Mouse (Mus musculus) hematopoietic stem cell, adult 5-6 weeks (primary cell): ENCODE measurements around the gene Blm. TPM values are rescaled to one million over a fixed set of nuclear protein-coding genes. Genes with fewer than 3 reads are reported as not detected.

Experiments used
- ATAC-seq, 2 experiments: fragments of 125-278 bp in 1 of 2; replicated peaks in 1 of 2; 2 replicates each; pipeline ENCODE4 v1.8.0; 2016 to 2017; ENCODE audit warnings: inconsistent platforms in 2 of 2, mild to moderate bottlenecking in 2 of 2, moderate number of reproducible peaks in 2 of 2, low read depth in 1 of 2, moderate TSS enrichment in 1 of 2; ENCODE audit not compliant: low FRiP score in 2 of 2, poor library complexity in 2 of 2, severe bottlenecking in 2 of 2, insufficient read depth in 1 of 2, low TSS enrichment in 1 of 2
- total RNA-seq: library from RNA; stranded (forward); fragments of 172-1452, 232-1000 nt; gene quantifications from 2 replicates; pipeline ENCODE4 v1.2.3, GENCODE M21; 2017

The Blm gene
- total RNA-seq: 37.0 and 37.3 TPM in 2 replicates

DNA sequence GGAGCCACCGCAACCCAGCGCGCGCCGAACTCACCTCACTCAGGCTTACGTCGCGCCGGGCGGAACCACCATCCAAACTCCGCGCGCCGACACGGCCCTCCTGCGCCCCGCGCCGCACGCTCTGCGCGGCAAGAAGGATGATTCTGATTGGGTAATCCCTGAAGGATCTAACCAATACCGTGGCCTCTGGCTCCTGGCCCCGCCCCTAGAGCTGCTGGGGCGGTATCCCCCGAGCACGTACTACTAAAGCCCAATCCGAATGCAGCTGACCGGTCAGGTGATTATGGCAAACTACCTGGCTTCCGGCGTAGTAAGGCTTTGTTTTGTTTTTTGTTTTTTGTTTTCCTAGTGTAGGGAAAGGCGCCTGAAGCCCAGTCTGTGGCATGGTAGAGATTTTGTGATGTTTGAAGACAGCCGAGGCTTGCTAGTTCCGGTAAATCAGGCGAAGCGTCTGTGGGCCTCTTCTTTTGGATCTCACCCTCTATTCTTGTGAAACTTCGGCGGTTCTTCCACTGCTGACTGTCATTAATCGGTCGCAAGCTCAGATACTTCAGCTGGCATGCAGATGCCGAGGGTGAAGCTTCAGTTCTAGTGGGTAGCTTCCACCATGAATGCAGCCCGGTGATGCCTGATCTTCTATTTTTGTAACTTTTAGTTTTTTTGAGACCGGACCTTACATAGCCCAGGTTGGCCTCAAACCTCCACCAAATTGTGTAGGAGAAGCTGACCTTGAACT, at the start of gene Blm:
Gene Blm (minus strand): TSS at position 111 of the 736 bp plus-strand sequence.
- ATAC-seq: peak; percentile 98

DNA sequence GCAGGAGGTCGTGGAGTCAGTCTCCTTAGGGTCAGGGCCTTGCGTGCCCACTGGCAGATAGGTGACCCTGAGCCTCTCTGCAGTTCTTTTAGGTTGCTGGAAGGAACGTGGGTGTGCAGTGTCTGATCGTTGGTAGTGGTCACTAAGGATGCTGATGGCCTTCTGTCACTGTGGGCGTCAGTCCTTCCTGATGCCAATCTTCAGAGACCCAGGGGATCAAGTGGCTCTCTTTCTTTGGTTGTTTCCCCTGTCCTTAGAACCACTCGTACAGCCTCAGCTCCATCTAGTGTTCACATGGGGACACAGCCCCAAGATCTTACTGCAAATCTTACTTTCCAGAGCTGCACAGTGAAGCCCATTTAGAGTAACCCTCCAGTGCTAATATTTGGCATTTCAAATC, 49.1 kb upstream of the Blm start:
- peak; percentile 71 to 83 for ATAC-seq

DNA sequence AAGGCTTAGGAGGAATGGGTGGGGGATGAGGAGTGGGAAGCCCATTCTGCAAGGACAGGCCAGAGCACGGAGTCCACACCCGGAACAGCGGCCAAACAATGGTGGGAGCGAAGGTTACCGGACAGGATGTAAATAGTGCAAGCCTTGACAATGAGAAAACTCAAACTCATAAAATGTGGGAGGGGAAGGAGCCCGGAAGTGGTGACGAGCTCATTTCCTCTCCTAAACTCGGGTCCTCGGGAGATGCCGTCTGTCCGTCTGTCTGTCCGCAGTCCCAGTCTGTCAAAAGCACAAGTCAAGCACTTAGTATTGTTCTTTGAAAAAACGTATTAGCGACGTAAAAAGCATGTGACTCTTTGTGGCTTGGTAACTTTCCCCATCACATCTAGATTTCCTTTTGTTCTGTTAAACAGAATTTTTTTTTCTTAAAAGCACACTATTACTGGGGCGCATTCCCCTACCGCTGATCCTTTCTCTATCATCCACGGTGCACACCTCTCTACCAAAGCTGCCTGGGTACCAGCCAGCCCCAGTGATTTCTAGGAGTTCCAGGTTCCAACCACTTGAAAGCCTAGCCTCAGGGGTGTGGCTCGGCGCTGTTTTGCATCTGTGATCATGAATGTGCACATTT, 48.0 kb upstream of the Blm start:
- ATAC-seq: peak in 1 of 2 experiments; percentile 24; a peak in 1 of 4 replicates

DNA sequence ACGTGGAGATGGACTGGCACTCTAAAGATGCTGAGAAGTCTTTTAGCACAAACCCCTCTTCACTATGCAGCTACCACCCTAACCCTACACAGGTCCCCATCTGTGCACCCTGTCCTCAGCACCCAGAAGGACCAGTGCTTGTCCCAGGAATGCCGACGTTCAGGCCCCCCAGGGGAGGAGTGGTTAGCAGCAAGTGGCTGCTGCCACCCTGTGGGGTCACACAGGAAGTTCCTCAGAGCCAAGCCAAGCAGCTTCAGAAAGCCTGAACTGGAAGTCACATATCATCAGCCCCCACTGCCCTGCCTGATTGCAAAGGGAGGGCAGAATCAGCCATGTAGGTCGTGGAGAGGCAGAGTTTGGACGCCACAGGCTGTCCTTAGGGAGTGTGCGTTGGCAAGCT, 45.4 kb upstream of the Blm start:
- ATAC-seq: peak in 1 of 2 experiments; percentile 38; a peak in 1 of 4 replicates

DNA sequence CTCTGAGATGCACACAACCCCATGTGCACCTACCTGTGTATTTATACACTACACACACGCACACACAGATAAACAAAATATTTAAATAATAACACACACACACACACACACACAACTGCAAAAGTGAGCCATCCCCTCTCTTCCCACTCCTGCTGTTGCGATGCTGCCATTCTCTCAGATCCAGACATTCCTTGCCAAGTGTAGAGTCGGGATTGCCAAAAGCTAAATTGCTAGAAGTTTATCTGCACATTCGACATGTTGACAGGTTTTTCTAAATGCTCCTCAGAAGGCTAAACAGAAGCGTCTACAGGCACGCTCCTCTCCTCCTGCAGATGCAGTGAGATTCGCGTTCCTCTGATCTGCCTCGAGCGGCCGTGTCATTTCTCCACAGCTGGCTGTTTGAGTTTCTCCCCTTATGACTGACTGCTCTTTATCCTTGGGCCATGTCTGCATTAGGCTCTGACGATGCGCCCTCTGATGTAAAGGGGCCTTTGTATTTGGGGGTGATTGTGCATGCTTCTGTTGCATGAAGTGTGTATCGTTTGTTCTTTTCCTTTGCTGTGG, 42.6 kb upstream of the Blm start:
- ATAC-seq: no peak

DNA sequence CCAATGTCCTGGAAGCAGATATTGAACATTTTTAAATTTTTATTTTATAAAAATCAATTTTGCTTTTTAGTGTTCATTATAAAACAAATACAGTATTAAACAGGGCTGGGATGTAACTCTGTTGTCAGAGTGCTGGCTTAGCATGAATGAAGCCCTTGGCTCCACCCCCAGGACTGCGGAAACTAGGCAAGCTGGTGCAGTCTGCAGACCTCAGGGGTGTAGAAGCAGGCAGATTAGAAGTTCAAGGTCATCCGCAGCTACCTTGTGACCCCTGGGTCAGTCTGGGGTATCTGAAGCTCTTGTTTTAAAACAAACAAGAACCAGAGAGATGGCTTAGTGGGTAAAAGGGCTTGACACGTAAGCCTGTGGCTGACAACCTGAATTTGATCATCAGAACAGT, 41.7 kb upstream of the Blm start:
- no peak for ATAC-seq

DNA sequence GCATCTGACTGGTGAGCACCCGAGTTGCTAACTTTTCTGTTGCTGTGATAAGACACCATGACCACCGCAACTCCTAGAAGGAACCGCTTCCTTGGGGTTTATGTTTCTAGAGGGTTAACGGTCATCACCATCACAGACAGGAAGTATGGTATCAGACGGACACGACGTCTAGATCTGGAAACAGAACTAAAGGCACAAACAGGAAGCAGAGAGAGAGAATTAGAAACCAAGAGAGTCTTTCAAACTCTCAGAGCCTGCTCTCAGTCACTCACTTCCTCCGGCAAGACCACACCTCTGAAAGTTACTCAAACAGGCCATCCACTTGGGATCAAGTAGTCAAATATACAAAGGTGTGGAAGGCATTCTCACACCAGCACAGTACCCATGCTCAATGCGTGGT, 40.8 kb upstream of the Blm start:
- peak; percentile 17 to 40; a peak in 3 of 4 replicates for ATAC-seq

DNA sequence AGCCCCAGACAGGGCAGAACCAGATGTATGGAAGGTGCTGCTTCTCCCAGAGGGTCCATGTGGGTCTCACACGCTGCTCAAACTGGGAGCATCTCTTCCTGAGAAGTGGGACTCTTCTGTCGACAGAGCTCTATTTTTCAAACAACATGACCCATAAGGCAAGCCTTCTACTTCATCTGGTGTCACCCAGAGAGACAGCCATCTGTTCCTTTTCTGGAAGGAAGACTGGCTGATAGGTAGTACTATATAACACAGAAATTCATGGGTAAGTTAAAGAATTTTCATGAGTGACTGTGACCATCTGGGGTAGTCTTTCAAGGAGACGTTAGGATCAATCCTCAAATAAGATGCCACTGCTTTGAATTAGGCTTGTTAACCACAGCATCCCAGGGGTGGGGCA, 38.2 kb upstream of the Blm start:
- no peak for ATAC-seq

DNA sequence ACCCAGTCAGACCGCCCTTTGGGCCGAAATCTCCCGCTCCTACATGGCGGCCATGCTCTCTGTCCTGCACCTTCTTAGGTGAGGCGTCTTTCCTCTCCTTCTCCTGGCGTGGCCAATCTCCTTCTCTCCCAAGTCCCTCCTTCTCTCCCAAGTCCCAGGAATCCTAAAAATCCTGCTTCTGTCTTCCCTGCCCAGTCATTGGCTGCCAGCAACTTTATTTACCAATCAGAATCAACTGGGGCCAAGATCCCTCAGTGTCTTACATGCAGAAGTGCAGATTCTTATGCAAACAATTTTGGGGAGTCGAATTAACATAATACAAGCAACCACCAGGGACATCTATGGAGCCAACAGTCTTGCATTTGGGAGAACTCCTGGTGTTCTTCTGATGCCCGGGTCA, 33.1 kb upstream of the Blm start:
- ATAC-seq: no peak

DNA sequence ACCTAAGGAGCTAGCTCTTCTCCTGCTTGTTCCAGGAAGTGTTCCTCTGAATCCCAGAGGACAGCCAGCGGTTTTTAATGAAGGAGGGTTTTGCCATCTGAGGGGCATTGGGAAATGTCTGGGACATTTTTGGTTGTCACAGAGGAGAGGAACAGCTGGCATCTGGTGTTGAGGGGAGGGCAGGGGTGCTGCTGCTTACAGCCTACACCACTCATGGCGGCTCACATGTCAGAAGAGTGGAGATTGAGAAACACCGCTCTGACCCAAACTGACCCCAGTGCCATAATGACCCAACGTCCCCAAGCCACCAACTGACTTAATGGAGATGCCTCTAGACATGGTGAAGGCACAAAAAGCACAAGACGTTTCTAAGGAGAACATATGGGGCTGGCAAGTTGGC, 27.0 kb upstream of the Blm start:
- ATAC-seq: no peak

DNA sequence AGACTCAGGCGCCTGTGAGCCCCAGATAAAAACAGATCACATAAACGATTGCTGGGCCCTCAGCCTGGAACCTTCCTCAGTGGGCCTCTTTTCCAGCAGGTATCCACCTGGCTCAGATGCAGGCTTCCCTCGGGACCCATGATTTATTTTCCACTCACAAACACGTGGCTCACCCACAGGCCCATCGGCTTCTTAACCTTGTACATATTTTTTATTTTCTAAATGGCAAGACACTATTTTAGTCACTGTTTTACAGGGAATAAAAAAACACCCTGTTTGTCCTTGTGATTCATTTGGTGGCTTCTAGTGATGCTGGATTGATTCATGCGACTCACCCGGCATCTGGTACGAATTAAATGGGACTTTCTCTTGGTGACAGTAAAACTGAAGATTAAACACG, 26.4 kb upstream of the Blm start:
- ATAC-seq: no peak

DNA sequence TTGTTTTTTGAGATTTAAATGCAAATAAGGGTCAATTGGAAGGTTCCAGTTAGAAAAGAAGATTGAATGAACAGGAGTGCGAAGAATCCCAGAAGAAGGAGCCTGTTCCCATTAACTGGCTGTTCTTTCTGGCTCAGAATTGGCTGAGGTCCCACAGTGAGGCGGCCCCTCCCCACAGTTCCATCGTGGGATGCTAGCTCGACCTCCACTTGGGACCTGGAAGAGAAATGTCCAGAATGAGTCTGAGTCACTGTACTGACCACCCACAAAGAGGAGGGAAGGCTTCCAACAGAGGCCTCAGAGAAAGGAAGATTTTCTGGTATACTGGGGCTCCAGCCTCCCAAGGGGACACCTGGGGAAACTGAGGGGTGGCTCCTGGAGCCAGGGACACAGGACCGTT, 23.7 kb upstream of the Blm start:
- no peak for ATAC-seq

DNA sequence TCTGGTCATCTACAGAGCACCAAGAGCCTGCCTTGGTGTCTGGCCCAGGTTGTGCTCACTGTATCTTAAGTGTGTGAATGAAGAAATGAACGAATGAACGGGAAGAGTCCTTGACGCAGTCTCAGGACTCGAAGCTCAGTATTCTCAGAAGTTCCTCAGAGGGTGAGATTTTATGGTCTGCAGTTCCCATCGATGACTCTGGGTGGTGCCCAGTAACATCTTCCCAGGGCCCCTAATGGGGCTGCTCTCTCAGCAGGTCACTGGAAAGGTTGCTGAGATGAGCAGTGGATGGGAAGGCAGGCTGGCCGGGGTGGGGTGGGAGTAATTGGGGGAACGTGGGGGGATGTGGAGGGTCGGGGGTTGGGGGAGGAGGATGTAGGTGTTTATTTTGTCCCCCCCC, 23.2 kb upstream of the Blm start:
- ATAC-seq: no peak

DNA sequence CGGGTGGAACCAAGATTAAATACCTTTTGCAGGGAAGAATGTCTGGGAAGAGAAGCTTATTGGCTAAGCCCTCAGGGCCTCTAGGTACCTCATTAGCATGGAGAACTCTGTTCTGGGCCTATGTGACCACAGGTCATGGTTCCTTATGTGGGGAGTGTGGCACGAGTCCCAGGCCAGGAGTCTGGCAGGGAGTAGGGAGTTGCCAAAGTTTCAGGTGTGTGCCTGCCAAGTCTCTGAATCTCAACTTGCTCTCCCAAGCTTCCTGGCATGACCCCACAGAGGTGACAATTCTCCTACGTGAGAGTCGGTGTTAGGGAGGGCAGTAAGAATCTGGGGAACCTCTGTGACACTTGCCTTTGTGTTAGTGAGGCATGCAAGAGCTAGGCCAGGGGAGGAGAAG, 22.2 kb upstream of the Blm start:
- no peak for ATAC-seq

DNA sequence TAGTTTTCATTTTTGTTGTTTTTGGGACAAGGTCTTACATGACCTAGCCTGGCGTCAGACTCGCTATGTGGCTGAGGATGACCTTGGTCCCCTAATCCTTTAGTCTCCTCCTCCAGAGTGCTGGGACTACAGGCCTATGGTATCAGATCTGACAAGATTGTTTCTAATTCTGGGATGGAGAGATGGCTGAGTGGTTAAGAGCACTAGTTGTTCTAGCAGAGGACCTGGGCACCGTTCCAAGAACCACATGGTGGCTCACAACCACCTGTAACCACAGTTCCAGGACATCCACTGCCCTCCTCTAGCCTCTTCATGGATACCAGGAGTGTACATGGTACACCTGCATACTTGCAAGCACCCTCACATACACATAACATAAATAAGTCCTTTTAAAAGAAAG, 21.2 kb upstream of the Blm start:
- no peak for ATAC-seq

DNA sequence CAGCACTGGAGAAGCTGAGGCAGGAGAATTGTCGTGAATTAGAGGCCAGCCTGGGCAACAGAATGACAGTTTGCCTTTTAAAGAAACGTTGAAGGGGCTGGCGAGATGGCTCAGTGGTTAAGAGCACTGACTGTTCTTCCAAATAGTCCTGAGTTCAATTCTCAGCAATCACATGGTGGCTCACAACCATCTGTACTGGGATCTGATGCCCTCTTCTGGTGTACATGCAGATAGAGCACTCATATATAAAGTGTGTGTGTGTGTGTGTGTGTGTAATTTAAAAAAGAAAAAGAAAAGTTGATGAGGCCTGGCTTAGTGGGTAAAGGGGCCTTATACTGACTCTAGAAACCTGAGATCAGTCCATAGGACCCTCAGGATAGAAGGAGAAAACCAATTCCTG, 20.2 kb upstream of the Blm start:
- no peak for ATAC-seq

DNA sequence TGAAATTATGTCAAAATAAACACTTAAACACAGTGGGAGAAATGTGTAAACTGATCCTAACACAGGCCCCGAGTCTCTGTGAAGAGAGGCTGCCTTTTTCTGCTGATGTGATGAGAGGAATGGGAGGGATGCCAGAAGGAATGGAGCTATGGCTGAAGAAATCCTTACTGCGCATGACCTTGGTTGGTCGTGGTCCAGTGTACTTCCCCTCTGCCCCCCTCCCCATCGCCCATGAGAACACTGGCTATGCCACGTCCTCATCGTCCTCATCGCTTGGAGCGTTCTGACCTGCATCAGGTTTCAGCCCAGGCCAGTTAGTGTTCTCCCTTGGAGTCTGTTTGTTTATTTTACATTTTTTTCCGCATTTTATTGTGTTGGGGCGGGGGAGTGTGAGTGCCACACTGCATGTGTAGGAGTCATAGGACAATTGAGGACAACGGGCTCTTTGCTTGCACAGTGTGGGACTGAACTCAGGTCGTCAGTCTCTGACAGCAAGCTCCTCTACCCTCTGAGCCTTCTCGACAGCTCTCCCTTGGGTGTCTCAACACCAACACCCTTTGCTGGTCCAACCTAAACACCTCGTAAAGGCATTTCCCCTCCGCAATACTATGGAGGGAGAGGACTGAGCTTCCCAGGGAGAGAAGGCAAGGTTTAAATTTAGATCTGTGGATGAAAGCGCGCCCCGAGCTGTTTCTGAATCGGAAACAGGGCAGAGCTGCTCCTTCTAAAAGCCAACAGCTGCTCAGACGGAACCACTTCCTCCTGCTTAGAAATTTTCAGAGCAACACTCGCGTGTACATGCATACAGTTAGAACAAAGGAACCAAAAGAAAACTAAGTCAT, 19.5 kb upstream of the Blm start:
- peak; percentile 51 to 69 for ATAC-seq
